Mouse (Mus musculus) liver, embryonic 11.5 days (tissue): ENCODE results near the gene Nr1h3. TPM values are rescaled to one million over a fixed set of nuclear protein-coding genes. Genes with fewer than 3 reads are reported as not detected.

Experiments
- ATAC-seq: fragments of 200-750 bp; cut with Nextera tagmentation; replicated peaks from 2 replicates; pipeline ENCODE4 v1.8.0; 2017; ENCODE audit warnings: moderate number of reproducible peaks, mild to moderate bottlenecking, moderate TSS enrichment, moderate library complexity; ENCODE audit not compliant: low FRiP score
- DNase-seq: peaks from one replicate; pipeline ENCODE4 v3.0.0-alpha.2; 2017; ENCODE audit warnings: low spot score
- H3K27ac ChIP-seq: fragments of 300-500 bp; sonication (generic); 2 replicates; pipeline ENCODE4 v1.5.1; 2014; ENCODE audit warnings: mild to moderate bottlenecking, low read depth, low read length, control low read depth
- H3K27me3 ChIP-seq: fragments of 300-500 bp; sonication (generic); replicated peaks from 2 replicates; pipeline ENCODE4 v1.6.1; 2014; ENCODE audit warnings: low read length, mixed read lengths; ENCODE audit not compliant: control insufficient read depth, insufficient read depth
- H3K36me3 ChIP-seq: fragments of 300-500 bp; sonication (generic); 2 replicates; pipeline ENCODE4 v1.6.1; 2014; ENCODE audit warnings: mild to moderate bottlenecking, low read length, moderate library complexity, mixed read lengths; ENCODE audit not compliant: control insufficient read depth, insufficient read depth
- H3K4me1 ChIP-seq: fragments of 300-500 bp; sonication (generic); replicated peaks from 2 replicates; pipeline ENCODE4 v1.6.1; 2014; ENCODE audit warnings: low read length, mixed read lengths; ENCODE audit not compliant: control insufficient read depth, insufficient read depth
- H3K4me2 ChIP-seq: fragments of 300-500 bp; sonication (generic); 2 replicates; pipeline ENCODE4 v1.6.1; 2014; ENCODE audit warnings: mild to moderate bottlenecking, control low read depth, moderate library complexity
- H3K4me3 ChIP-seq: fragments of 300-500 bp; sonication (generic); 2 replicates; pipeline ENCODE4 v1.5.1; 2014; ENCODE audit warnings: low read depth, low read length, control low read depth
- H3K9ac ChIP-seq: fragments of 300-500 bp; sonication (generic); 2 replicates; pipeline ENCODE4 v1.6.1; 2014; ENCODE audit warnings: low read depth, low read length, control low read depth
- H3K9me3 ChIP-seq: fragments of 300-500 bp; sonication (generic); 2 replicates; pipeline ENCODE4 v1.6.1; 2016; ENCODE audit warnings: low read length, inconsistent platforms, mixed read lengths; ENCODE audit not compliant: control insufficient read depth
- WGBS: fragments of 180-500 bp; shearing (Covaris S2); extraction: QIAGEN DNeasy Blood & Tissue Kit; methylation state at CpG from one replicate; pipeline ENCODE4 v1.1.7; 2014; 5-methylcytosine and 5-hydroxymethylcytosine counted together
- polyA plus RNA-seq: library from polyadenylated mRNA; unstranded; fragments of >200 nt; fragmentation: Nextera tagmentation; extraction: Ambion mirVana; gene quantifications from 2 replicates; pipeline ENCODE4 v1.2.1, GENCODE M21; 2014

The Nr1h3 gene
- polyA plus RNA-seq, 1 experiment from 2014 or later: 14.6 TPM

GRCm38 (mm10) chr2:91160591-91160990 lies 42.0 kb downstream of the Nr1h3 start:
- Histone ChIP-seq H3K36me3 (peaks cover 5% of the 10 kb centered on the region; the same call in 1 of the 2 replicates), H3K4me2 (no peak overlapping the region), H3K9ac (no peak overlapping the region), H3K9me3 (no peaks in the 10 kb centered on the region), H3K27me3 (no peaks in the 10 kb centered on the region), H3K4me1 (peaks cover 18% of the 10 kb centered on the region), H3K27ac (no peak overlapping the region), H3K4me3 (no peak overlapping the region)
- ATAC-seq (no peak), DNase-seq (no peak)
- WGBS: 76% methylated on average over 6 of the region's 6 CpGs

DNA sequence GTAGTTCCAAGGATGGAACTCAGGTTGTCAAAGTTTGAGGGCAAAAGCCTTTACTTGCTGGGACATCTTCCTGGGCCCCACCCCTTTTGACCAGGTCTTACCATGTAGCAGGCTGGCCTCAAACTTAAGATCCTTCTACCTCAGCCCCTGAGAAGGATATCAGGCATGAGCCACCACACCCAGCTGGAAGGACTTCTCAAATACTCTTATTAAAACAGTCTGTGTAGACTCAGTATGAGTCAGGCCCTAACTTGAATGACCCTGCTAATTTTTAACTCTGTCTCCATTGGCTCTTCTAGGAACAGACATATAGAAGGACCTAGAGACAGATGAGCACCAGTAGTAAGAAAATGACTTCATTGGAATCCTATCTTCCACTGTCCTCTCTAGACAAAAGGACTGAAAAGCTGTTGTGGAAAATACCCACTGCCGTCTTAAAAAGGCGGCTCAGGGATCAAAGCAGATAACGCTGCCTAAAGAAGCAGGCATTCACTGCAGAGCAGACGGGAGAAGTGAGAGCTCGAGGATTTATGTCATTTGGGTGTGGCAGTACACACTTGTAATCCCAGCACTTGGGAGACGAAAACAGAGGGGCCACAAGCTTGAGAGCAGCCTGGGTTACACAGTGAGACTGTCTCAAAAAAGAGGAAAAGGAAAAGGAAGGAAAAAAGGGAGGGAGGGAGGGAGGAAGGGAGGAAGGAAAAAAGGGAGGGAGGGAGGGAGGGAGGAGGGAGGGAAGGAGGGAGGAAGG lies 45.5 kb downstream of the Nr1h3 start:
- H3K27ac ChIP-seq: no peak overlapping the region
- H3K9ac ChIP-seq: no peak overlapping the region
- no peaks in the 10 kb centered on the region for H3K27me3 ChIP-seq
- DNase-seq (no peak), ATAC-seq (no peak)
- H3K4me1 ChIP-seq: no peaks in the 10 kb centered on the region
- peaks cover 7% of the 10 kb centered on the region; the same call in 1 of the 2 replicates for H3K36me3 ChIP-seq
- H3K4me2 ChIP-seq: no peak overlapping the region
- H3K4me3 ChIP-seq: no peak overlapping the region
- no peaks in the 10 kb centered on the region for H3K9me3 ChIP-seq
- WGBS: 60% methylated on average over 6 of the region's 6 CpGs

- Histone ChIP-seq H3K27me3 (no peaks in the 10 kb centered on the region), H3K9me3 (no peaks in the 10 kb centered on the region), H3K27ac (no peak overlapping the region), H3K4me2 (no peak overlapping the region), H3K36me3 (peaks cover 10% of the 10 kb centered on the region; the same call in 1 of the 2 replicates), H3K9ac (no peak overlapping the region), H3K4me3 (no peak overlapping the region), H3K4me1 (no peaks in the 10 kb centered on the region)
- no peak for DNase-seq
- ATAC-seq: no peak
- 93% methylated on average over 3 of the region's 3 CpGs for WGBS
Measured at GRCm38 (mm10) chr2:91154091-91154490, 48.5 kb downstream of the Nr1h3 start.

DNA sequence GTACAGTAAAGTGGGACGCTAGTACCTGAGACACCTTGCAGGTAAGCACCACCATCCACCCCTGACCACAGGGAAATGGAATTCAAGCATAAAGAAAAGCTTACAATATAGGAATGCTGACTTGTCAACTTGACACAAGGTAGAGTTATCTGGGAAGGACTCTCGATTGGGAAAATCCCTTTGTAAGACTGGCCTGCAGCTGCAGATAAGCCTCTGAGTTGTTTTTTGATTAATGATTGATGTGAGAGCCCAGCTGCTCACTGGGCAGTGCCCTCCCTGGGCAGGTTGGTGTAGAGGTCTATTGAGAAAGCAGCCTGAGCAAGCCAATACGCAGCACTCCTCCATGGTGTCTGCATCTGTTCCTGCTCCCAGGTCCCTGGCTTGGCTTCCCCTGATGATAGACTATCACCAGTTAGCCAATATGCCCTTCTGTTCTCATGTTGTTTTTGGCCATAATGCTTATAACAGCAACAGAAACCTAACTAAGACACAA lies 49.7 kb downstream of the Nr1h3 start:
- Histone ChIP-seq H3K4me1 (no peaks in the 10 kb centered on the region), H3K36me3 (peaks cover 10% of the 10 kb centered on the region; the same call in 1 of the 2 replicates), H3K9ac (no peak overlapping the region), H3K27ac (no peak overlapping the region), H3K4me2 (no peak overlapping the region), H3K27me3 (no peaks in the 10 kb centered on the region), H3K4me3 (no peak overlapping the region), H3K9me3 (no peaks in the 10 kb centered on the region)
- WGBS: 73% methylated on average over 3 of the region's 3 CpGs
- DNase-seq: no peak
- ATAC-seq: no peak

DNA sequence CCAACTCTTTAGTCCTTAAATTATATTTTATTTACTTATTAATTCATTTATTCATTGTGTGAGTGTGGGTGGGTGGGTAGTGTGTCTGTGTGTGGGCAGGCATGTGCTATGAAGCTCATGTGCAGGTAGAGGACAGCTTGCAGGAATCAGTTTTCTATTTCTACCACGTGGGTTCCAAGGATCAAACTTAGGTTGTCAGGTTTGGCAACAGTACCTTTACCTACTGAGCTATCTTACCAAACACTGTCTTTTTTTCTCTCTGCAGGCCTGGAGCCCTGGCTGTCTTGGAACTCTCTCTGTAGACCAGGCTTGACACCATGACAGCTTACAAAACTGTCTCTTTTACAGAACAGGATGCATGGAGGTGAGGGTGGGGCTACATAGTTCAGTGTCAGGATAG lies 51.3 kb downstream of the Nr1h3 start:
- DNase-seq (no peak), ATAC-seq (no peak)
- Histone ChIP-seq H3K9ac (no peak overlapping the region), H3K4me2 (no peak overlapping the region), H3K27ac (no peak overlapping the region), H3K36me3 (peaks cover 8% of the 10 kb centered on the region; the same call in 1 of the 2 replicates), H3K9me3 (no peaks in the 10 kb centered on the region), H3K27me3 (no peaks in the 10 kb centered on the region), H3K4me3 (no peak overlapping the region), H3K4me1 (no peaks in the 10 kb centered on the region)
- whole genome bisulfite sequencing: 74% methylated on average over 1 of the region's 1 CpGs

- no peak overlapping the region for H3K4me2 ChIP-seq
- no peak overlapping the region for H3K4me3 ChIP-seq
- DNase-seq: no peak
- no peak overlapping the region for H3K27ac ChIP-seq
- H3K27me3 ChIP-seq: no peaks in the 10 kb centered on the region
- H3K9me3 ChIP-seq: no peaks in the 10 kb centered on the region
- H3K4me1 ChIP-seq: no peaks in the 10 kb centered on the region
- no peak overlapping the region for H3K9ac ChIP-seq
- no peak for ATAC-seq
- H3K36me3 ChIP-seq: peaks cover 4% of the 10 kb centered on the region; the same call in 1 of the 2 replicates
Measured at GRCm38 (mm10) chr2:91148101-91148500, 54.5 kb downstream of the Nr1h3 start.

- Histone ChIP-seq H3K4me2 (no peak overlapping the region), H3K4me3 (no peak overlapping the region), H3K27me3 (no peaks in the 10 kb centered on the region), H3K9ac (no peak overlapping the region), H3K9me3 (no peaks in the 10 kb centered on the region), H3K4me1 (no peaks in the 10 kb centered on the region), H3K27ac (no peak overlapping the region), H3K36me3 (peaks cover 2% of the 10 kb centered on the region; the same call in 1 of the 2 replicates)
- 93% methylated on average over 11 of the region's 11 CpGs for WGBS
- DNase-seq (no peak), ATAC-seq (no peak)
Measured at GRCm38 (mm10) chr2:91143401-91143800, 59.2 kb downstream of the Nr1h3 start.

- Histone ChIP-seq H3K4me1 (no peaks in the 10 kb centered on the region), H3K27ac (no peak overlapping the region), H3K9me3 (no peaks in the 10 kb centered on the region), H3K4me3 (no peak overlapping the region), H3K27me3 (no peaks in the 10 kb centered on the region), H3K9ac (no peak overlapping the region), H3K4me2 (no peak overlapping the region), H3K36me3 (peaks cover 2% of the 10 kb centered on the region; the same call in 1 of the 2 replicates)
- DNase-seq: no peak
- ATAC-seq: no peak
- WGBS: 92% methylated on average over 6 of the region's 6 CpGs
Measured at GRCm38 (mm10) chr2:91142920-91143319, 59.7 kb downstream of the Nr1h3 start.

- peaks cover 4% of the 10 kb centered on the region; the same call in 1 of the 2 replicates for H3K36me3 ChIP-seq
- no peak overlapping the region for H3K4me3 ChIP-seq
- no peaks in the 10 kb centered on the region for H3K9me3 ChIP-seq
- H3K4me1 ChIP-seq: no peaks in the 10 kb centered on the region
- WGBS: 87% methylated on average over 8 of the region's 8 CpGs
- H3K9ac ChIP-seq: no peak overlapping the region
- H3K27ac ChIP-seq: no peak overlapping the region
- no peaks in the 10 kb centered on the region for H3K27me3 ChIP-seq
- no peak for ATAC-seq
- H3K4me2 ChIP-seq: no peak overlapping the region
- no peak for DNase-seq
Measured at GRCm38 (mm10) chr2:91139764-91140163, 62.9 kb downstream of the Nr1h3 start.
